Mouse (Mus musculus) limb, embryonic 13.5 days (tissue): ENCODE results near the gene Utp14a. TPM values are rescaled to one million over a fixed set of nuclear protein-coding genes. Genes with fewer than 3 reads are reported as not detected.

ENCODE experiments used
- ATAC-seq: fragments of 200-750 bp; cut with Nextera tagmentation; 2 replicates; pipeline ENCODE4 v1.8.0; 2017; ENCODE audit warnings: low read depth, moderate number of reproducible peaks, moderate TSS enrichment; ENCODE audit not compliant: low FRiP score
- H3K27ac ChIP-seq: fragments of 300-500 bp; sonication (generic); 2 replicates; pipeline ENCODE4 v1.5.1; 2015; ENCODE audit warnings: inconsistent platforms, mild to moderate bottlenecking, moderate library complexity
- H3K27me3 ChIP-seq: fragments of 300-500 bp; sonication (generic); 2 replicates; pipeline ENCODE4 v1.6.1; 2015; ENCODE audit warnings: mild to moderate bottlenecking, inconsistent platforms
- H3K36me3 ChIP-seq: fragments of 300-500 bp; sonication (generic); 2 replicates; pipeline ENCODE4 v1.6.1; 2015; ENCODE audit warnings: inconsistent platforms, mild to moderate bottlenecking, moderate library complexity
- H3K4me1 ChIP-seq: fragments of 300-500 bp; sonication (generic); 2 replicates; pipeline ENCODE4 v1.6.1; 2015; ENCODE audit warnings: inconsistent platforms
- H3K4me2 ChIP-seq: fragments of 300-500 bp; sonication (generic); replicated peaks from 2 replicates; pipeline ENCODE4 v1.6.1; 2015; ENCODE audit warnings: inconsistent platforms, mild to moderate bottlenecking, moderate library complexity
- H3K4me3 ChIP-seq: fragments of 300-500 bp; sonication (generic); 2 replicates; pipeline ENCODE4 v1.5.1; 2015; ENCODE audit warnings: moderate library complexity, mild to moderate bottlenecking, inconsistent platforms
- H3K9ac ChIP-seq: fragments of 300-500 bp; sonication (generic); 2 replicates; pipeline ENCODE4 v1.6.1; 2015; ENCODE audit warnings: mild to moderate bottlenecking, inconsistent platforms
- H3K9me3 ChIP-seq: fragments of 300-500 bp; sonication (generic); 2 replicates; pipeline ENCODE4 v1.6.1; 2016; ENCODE audit warnings: inconsistent platforms
- WGBS: fragments of 180-500 bp; shearing (Covaris S2); methylation state at CpG from one replicate; pipeline ENCODE4 v1.1.7; 2015; 5-methylcytosine and 5-hydroxymethylcytosine counted together
- polyA plus RNA-seq: library from polyadenylated mRNA; unstranded; fragments of >200 nt; fragmentation: Nextera tagmentation; extraction: Ambion mirVana; gene quantifications from 2 replicates; pipeline ENCODE4 v1.2.1, GENCODE M21; 2015

Gene Utp14a
- polyA plus RNA-seq, 1 experiment from 2014 or later = 22.6 TPM

- WGBS = 15% methylated on average over 9 of the region's 9 CpGs
- peaks cover 4% of the 10 kb centered on the region; the same call in 1 of the 2 replicates for H3K4me1 ChIP-seq
Measured at GRCm38 (mm10) chrX:48318194-48318593, 61.5 kb downstream of the Utp14a start.

More at GRCm38 (mm10) chrX:48318194-48318593, 61.5 kb downstream of the Utp14a start:
- Histone ChIP-seq H3K36me3 (no peaks in the 10 kb centered on the region), H3K9ac (no peak overlapping the region), H3K4me2 (no peak overlapping the region), H3K4me3 (no peak overlapping the region), H3K27ac (no peak overlapping the region), H3K27me3 (peaks cover 38% of the 10 kb centered on the region), H3K9me3 (no peaks in the 10 kb centered on the region)
- no peak for ATAC-seq

Other genes with a start within 250 kb of the Utp14a start
- 8.9 and 9.3 TPM in 2 replicates for gene Apln, start 222.0 kb upstream of the Utp14a start, polyA plus RNA-seq
- 3.6 and 4.3 TPM in 2 replicates for gene Xpnpep2, start 148.1 kb upstream of the Utp14a start, polyA plus RNA-seq
- 1.4 and 1.8 TPM in 2 replicates for gene Sash3, start 110.4 kb upstream of the Utp14a start, polyA plus RNA-seq
- gene Zdhhc9, start 48.0 kb upstream of the Utp14a start, polyA plus RNA-seq = 5.6 and 6.8 TPM in 2 replicates
- 6.8 and 6.9 TPM in 2 replicates for gene Bcorl1, start 84.5 kb downstream of the Utp14a start, polyA plus RNA-seq
- gene Elf4, start 206.3 kb downstream of the Utp14a start, polyA plus RNA-seq = 4.1 and 4.9 TPM in 2 replicates